8 mouse cellular contexts compared by ENCODE assay signal in the genomic region with DNA sequence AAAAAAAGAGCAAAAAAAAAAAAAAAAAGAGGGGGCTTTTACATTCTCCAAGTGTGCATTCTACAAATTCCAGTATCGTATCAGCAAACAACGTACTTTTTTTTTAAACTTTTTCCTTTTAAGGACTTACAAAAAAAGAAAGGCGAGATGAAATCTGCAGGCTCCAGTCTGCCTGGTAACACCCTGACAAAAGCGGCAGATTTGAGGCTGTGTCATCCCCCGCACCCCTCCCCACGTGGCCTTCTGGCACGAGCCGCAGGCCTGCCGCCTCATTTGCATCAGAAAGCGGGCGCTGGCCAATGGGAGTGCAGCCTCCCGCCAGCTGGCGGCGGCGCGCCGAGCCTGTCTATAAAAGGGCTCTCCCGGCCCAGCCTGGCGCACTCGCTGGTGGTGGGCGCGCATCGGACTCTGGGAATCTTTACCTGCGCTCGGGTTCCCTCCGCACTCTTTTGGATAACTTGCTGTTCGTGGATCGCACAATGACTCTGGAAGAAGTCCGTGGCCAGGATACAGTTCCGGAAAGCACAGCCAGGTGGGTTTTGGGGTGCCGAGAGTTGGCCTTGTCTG. TPM values are rescaled to one million over a fixed set of nuclear protein-coding genes. Genes with fewer than 3 reads are reported as not detected.
DNase-seq lines count a peak whose midpoint lies in the region; ATAC-seq lines count a peak whose summit lies in the region.

Gene Gadd45g, plus strand, starts transcription at position 378 of the 567 bp plus-strand sequence.

- peak within 1 kb of the TSS; percentile 83 for H3K9ac ChIP-seq in hindbrain, embryonic 13.5 days

- peak within 1 kb of the TSS; percentile 92 for H3K27ac ChIP-seq in hindbrain, embryonic 13.5 days

- peak; percentile 97 for DNase-seq in NIH3T3 (ENCODE audit: low read depth)
- peak; percentile 98 to 99 for DNase-seq in cerebellum, postnatal 10 days
- peak; percentile 94 for DNase-seq in frontal cortex, postnatal 14 days (ENCODE audit: low spot score in 2 of 2)
- peak; percentile 93 to 96 for DNase-seq in layer of hippocampus, postnatal 36 days
- peak; percentile 97 for DNase-seq in lung, postnatal 36 days
- DNase-seq in retina, postnatal 1 day = peak; percentile 98
- DNase-seq in urinary bladder, adult 18-20 months (ENCODE audit: low spot score in 2 of 2) = peak; percentile 85 to 93

- peaks cover 38% of the 10 kb centered on the region for H3K27me3 ChIP-seq in hindbrain, embryonic 13.5 days

- peak; percentile 77 for ATAC-seq in hindbrain, embryonic 13.5 days (ENCODE audit: low FRiP score)

- H3K36me3 ChIP-seq in hindbrain, embryonic 13.5 days = no peaks in the 10 kb centered on the region

- H3K4me3 ChIP-seq in hindbrain, embryonic 13.5 days = peak within 1 kb of the TSS; percentile 52

- H3K4me1 ChIP-seq in hindbrain, embryonic 13.5 days (replicated peaks) = peaks cover 62% of the 10 kb centered on the region

- WGBS in hindbrain, embryonic 13.5 days = under 1% methylated on average over 31 of the region's 31 CpGs

- no peaks in the 10 kb centered on the region for H3K9me3 ChIP-seq in hindbrain, embryonic 13.5 days

- H3K4me2 ChIP-seq in hindbrain, embryonic 13.5 days = peak within 1 kb of the TSS; percentile 88

RNA-seq across cellular contexts. Expression of gene Gadd45g, which starts in this region (rescaled TPM):
- polyA plus RNA-seq in hindbrain, embryonic 13.5 days (2015; fragmentation: Nextera tagmentation; extraction: Ambion mirVana) = 113 and 116 TPM in 2 replicates
- 10 to 100 TPM; 19.9 to 22.3 TPM for total RNA-seq in layer of hippocampus, postnatal 36 days (2021)

Comparison
In these comparisons a context has a peak if more than half of its experiments do, and no peak if none do; other contexts are left out.
1. Peak in every context shown above with its lines: DNase-seq, ATAC-seq, H3K4me3 ChIP-seq and H3K27ac ChIP-seq.